Mouse (Mus musculus): ENCODE data around the gene Tifa. TPM values are rescaled to one million over a fixed set of nuclear protein-coding genes. Genes with fewer than 3 reads are reported as not detected.
"Not testable (repeated sequence)": the region's sequence is repeated elsewhere in the genome, so short reads cannot be mapped to it uniquely, and the experiment has no call there.

Tifa gene
- total and polyA plus RNA-seq, 2 experiments from 2014 or later: 2.7 to 4.2 TPM

DNA sequence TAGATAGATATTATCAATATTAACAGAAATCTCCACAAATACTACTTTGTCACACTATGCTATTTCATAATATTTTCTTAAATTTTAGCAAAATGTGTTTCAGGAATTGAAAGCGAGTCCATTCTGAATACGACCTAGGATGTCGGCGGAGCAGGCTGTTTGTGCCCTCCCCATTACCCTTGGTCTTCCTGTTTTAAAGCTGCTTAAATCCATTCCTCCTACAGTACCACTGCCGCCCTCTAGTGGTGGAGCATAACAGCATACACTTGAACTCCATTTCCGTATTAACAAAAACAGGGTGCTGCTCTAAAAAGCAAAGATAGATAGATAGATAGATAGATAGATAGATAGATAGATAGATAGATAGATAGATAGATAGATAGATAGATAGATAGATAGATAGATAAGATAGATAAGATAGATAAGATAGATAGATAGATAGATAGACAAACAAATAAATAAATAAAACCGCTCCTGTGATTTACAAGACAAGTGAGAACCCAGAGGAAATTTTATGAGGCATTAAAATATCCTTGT lies 26.5 kb upstream of the Tifa start:
- DNase-seq: peak; percentile 68
- no peak overlapping the region for H3K4me3 ChIP-seq (ENCODE audit: low read depth, low read length)
- H3K9ac ChIP-seq: no peak overlapping the region
- H3K4me2 ChIP-seq (ENCODE audit: low read depth): no peak overlapping the region
- no peaks in the 10 kb centered on the region for H3K4me1 ChIP-seq (ENCODE audit: insufficient read depth)
- 19% methylated on average over 7 of the region's 7 CpGs for WGBS
- peak; percentile 79 for TF ChIP-seq CTCF (IDR thresholded peaks at IDR 0.05; ENCODE audit: low read depth)
- H3K27ac ChIP-seq (ENCODE audit: low read depth, low read length): no peak overlapping the region
- H3K27me3 ChIP-seq (ENCODE audit: insufficient read depth, low read length): no peaks in the 10 kb centered on the region
- no peaks in the 10 kb centered on the region for H3K36me3 ChIP-seq (ENCODE audit: insufficient read depth)
- no peaks in the 10 kb centered on the region for H3K9me3 ChIP-seq (ENCODE audit: low read length)
- no peak for ATAC-seq

- H3K4me2 ChIP-seq (ENCODE audit: low read depth): no peak overlapping the region
- 59% methylated on average over 5 of the region's 5 CpGs for WGBS
- H3K27ac ChIP-seq (ENCODE audit: low read depth, low read length): no peak overlapping the region
- H3K4me3 ChIP-seq (ENCODE audit: low read depth, low read length): no peak overlapping the region
- no peaks in the 10 kb centered on the region for H3K27me3 ChIP-seq (ENCODE audit: insufficient read depth, low read length)
- H3K9me3 ChIP-seq (ENCODE audit: low read length): no peaks in the 10 kb centered on the region
- TF ChIP-seq CTCF (IDR thresholded peaks at IDR 0.05; ENCODE audit: low read depth): no peak
- DNase-seq (no peak), ATAC-seq (no peak)
- H3K36me3 ChIP-seq (ENCODE audit: insufficient read depth): no peaks in the 10 kb centered on the region
- H3K9ac ChIP-seq: no peak overlapping the region
- no peaks in the 10 kb centered on the region for H3K4me1 ChIP-seq (ENCODE audit: insufficient read depth)
Observed at GRCm38 (mm10) chr3:127764541-127764940, 25.1 kb upstream of the Tifa start.

DNA sequence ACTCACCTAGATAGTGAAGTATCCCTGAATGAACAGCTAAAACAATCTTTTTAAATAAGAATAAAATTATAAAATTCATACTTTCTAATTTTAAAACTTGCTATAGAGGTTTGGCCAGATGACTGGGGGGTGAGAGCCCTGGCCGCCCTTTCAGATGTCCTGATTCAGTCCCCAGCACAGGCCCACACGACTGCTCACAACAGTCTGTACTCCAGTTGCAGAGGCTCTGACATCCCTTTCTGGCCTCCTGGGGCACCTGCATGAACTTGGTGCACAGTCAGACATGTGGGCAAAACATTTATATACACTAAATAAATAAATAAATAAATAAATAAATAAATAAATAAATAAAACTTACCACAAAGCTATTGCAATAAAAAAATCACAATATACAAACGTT lies 23.6 kb upstream of the Tifa start:
- H3K4me2 ChIP-seq (ENCODE audit: low read depth): no peak overlapping the region
- no peak for ATAC-seq
- no peak overlapping the region for H3K4me3 ChIP-seq (ENCODE audit: low read depth, low read length)
- no peak for DNase-seq
- H3K9ac ChIP-seq: no peak overlapping the region
- H3K27me3 ChIP-seq (ENCODE audit: insufficient read depth, low read length): no peaks in the 10 kb centered on the region
- no peak overlapping the region for H3K27ac ChIP-seq (ENCODE audit: low read depth, low read length)
- no peak for TF ChIP-seq CTCF (IDR thresholded peaks at IDR 0.05; ENCODE audit: low read depth)
- WGBS: 73% methylated on average over 3 of the region's 3 CpGs
- H3K4me1 ChIP-seq (ENCODE audit: insufficient read depth): no peaks in the 10 kb centered on the region
- no peaks in the 10 kb centered on the region for H3K36me3 ChIP-seq (ENCODE audit: insufficient read depth)
- no peaks in the 10 kb centered on the region for H3K9me3 ChIP-seq (ENCODE audit: low read length)

DNA sequence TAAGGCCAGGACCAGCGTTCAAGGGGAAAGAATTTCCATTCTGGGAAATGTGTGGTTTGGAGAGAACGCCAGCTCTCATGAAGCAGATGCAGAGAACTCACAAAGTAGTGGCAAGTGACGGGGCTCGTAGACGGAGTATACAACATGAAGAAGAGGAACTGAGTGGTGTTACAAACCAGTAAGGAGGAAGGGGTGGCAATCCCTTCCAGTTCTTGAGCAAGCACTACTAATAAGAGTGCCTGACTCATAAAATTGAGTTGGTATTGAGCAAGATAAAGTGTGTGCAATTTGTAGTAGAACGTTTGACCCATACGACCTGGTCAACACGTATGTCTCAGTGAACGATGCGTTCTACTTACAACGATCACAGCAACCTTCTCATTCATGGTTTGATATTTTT lies 20.5 kb upstream of the Tifa start:
- WGBS: 90% methylated on average over 11 of the region's 11 CpGs
- H3K9me3 ChIP-seq (ENCODE audit: low read length): no peaks in the 10 kb centered on the region
- H3K4me2 ChIP-seq (ENCODE audit: low read depth): no peak overlapping the region
- H3K4me3 ChIP-seq (ENCODE audit: low read depth, low read length): no peak overlapping the region
- no peaks in the 10 kb centered on the region for H3K36me3 ChIP-seq (ENCODE audit: insufficient read depth)
- no peak for ATAC-seq
- no peak overlapping the region for H3K9ac ChIP-seq
- TF ChIP-seq CTCF (IDR thresholded peaks at IDR 0.05; ENCODE audit: low read depth): no peak
- DNase-seq: no peak
- H3K4me1 ChIP-seq (ENCODE audit: insufficient read depth): no peaks in the 10 kb centered on the region
- H3K27me3 ChIP-seq (ENCODE audit: insufficient read depth, low read length): no peaks in the 10 kb centered on the region
- H3K27ac ChIP-seq (ENCODE audit: low read depth, low read length): no peak overlapping the region

GRCm38 (mm10) chr3:127780021-127780644 lies 9.5 kb upstream of the Tifa start, which contains the start of gene Alpk1:
TSS of gene Alpk1 (minus strand) at chr3:127780527.
- peak within 1 kb of the TSS; percentile 10; the same call in 1 of the 2 replicates for H3K9ac ChIP-seq
- WGBS: 1% methylated on average over 24 of the region's 24 CpGs

DNA sequence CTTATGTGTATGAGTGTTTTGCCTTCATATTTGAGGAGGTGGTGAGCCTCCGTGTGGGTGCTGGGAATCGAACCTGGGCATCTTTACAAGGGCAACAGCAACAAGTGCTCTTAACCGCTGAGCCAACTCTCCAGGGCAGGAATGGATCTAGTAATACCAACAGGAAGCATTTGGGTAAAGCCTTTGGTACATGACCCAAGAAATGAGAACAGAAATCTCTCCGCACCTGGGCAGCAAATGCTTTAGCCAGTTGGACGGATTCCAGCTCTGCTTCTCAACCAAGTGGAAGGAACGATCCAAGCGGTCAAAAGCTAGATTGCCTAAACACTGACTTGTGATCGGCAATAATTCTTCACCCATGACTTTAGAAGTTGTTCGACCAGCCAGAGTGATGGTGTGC lies 8.7 kb upstream of the Tifa start:
- H3K4me2 ChIP-seq (ENCODE audit: low read depth): no peak overlapping the region
- no peak for DNase-seq
- no peaks in the 10 kb centered on the region for H3K36me3 ChIP-seq (ENCODE audit: insufficient read depth)
- ATAC-seq: no peak
- no peak overlapping the region for H3K9ac ChIP-seq
- no peaks in the 10 kb centered on the region for H3K9me3 ChIP-seq (ENCODE audit: low read length)
- H3K4me3 ChIP-seq (ENCODE audit: low read depth, low read length): no peak overlapping the region
- H3K4me1 ChIP-seq (ENCODE audit: insufficient read depth): 0 out of 2 replicates have a peak, but pooled peaks cover 4% of the 10 kb centered on the region
- no peak overlapping the region for H3K27ac ChIP-seq (ENCODE audit: low read depth, low read length)
- H3K27me3 ChIP-seq (ENCODE audit: insufficient read depth, low read length): no peaks in the 10 kb centered on the region
- WGBS: 91% methylated on average over 9 of the region's 9 CpGs
- no peak for TF ChIP-seq CTCF (IDR thresholded peaks at IDR 0.05; ENCODE audit: low read depth)

More at GRCm38 (mm10) chr3:127780021-127780644, 9.5 kb upstream of the Tifa start, which contains the start of gene Alpk1:
- Histone ChIP-seq H3K36me3 (ENCODE audit: insufficient read depth) (no peaks in the 10 kb centered on the region), H3K4me2 (ENCODE audit: low read depth) (peak within 1 kb of the TSS; percentile 52), H3K27ac (ENCODE audit: low read depth, low read length) (no peak within 1 kb of the TSS), H3K9me3 (ENCODE audit: low read length) (no peaks in the 10 kb centered on the region), H3K4me1 (ENCODE audit: insufficient read depth) (0 out of 2 replicates have a peak, but pooled peaks cover 4% of the 10 kb centered on the region), H3K4me3 (ENCODE audit: low read depth, low read length) (peak within 1 kb of the TSS; percentile 33), H3K27me3 (ENCODE audit: insufficient read depth, low read length) (no peaks in the 10 kb centered on the region)
- peak; percentile 50 for DNase-seq
- peak; percentile 52 for TF ChIP-seq CTCF (IDR thresholded peaks at IDR 0.05; ENCODE audit: low read depth)
- peak; percentile 93 for ATAC-seq

DNA sequence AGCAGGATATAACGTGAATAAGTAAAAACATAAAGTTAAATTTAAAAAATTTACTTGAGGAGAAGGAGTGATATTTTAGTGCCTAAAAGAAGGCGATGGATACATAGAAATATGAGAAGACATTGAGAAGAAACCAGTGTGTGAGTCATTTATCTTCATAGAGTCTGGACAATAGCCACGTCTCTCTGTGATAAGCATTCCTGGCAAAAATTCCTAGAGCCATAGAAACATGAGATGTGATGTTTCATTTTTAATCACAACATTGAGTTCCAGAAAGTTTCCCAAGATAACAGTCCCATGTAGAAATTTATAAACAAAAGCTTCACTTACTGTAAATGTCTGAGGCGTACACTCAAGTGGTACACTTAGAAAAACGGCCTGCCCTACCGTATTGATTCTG lies 6.7 kb upstream of the Tifa start:
- 92% methylated on average over 6 of the region's 6 CpGs for WGBS
- no peak for DNase-seq
- Histone ChIP-seq H3K4me3 (ENCODE audit: low read depth, low read length) (no peak overlapping the region), H3K27ac (ENCODE audit: low read depth, low read length) (no peak overlapping the region), H3K9ac (no peak overlapping the region), H3K4me2 (ENCODE audit: low read depth) (no peak overlapping the region), H3K27me3 (ENCODE audit: insufficient read depth, low read length) (peaks cover 5% of the 10 kb centered on the region), H3K4me1 (ENCODE audit: insufficient read depth) (0 out of 2 replicates have a peak, but pooled peaks cover 4% of the 10 kb centered on the region), H3K36me3 (ENCODE audit: insufficient read depth) (no peaks in the 10 kb centered on the region), H3K9me3 (ENCODE audit: low read length) (no peaks in the 10 kb centered on the region)
- ATAC-seq: no peak
- TF ChIP-seq CTCF (IDR thresholded peaks at IDR 0.05; ENCODE audit: low read depth): no peak

- H3K4me1 ChIP-seq (ENCODE audit: insufficient read depth); H3K27ac ChIP-seq (ENCODE audit: low read depth, low read length); H3K27me3 ChIP-seq (ENCODE audit: insufficient read depth, low read length); ATAC-seq; H3K9ac ChIP-seq; DNase-seq; H3K4me2 ChIP-seq (ENCODE audit: low read depth); H3K9me3 ChIP-seq (ENCODE audit: low read length); H3K36me3 ChIP-seq (ENCODE audit: insufficient read depth); H3K4me3 ChIP-seq (ENCODE audit: low read depth, low read length): not testable (repeated sequence)
- 93% methylated on average over 8 of the region's 8 CpGs for WGBS
Observed at GRCm38 (mm10) chr3:127783680-127784079, 5.9 kb upstream of the Tifa start.
